1 mouse cellular context compared by ENCODE assay signal in the genomic region with DNA sequence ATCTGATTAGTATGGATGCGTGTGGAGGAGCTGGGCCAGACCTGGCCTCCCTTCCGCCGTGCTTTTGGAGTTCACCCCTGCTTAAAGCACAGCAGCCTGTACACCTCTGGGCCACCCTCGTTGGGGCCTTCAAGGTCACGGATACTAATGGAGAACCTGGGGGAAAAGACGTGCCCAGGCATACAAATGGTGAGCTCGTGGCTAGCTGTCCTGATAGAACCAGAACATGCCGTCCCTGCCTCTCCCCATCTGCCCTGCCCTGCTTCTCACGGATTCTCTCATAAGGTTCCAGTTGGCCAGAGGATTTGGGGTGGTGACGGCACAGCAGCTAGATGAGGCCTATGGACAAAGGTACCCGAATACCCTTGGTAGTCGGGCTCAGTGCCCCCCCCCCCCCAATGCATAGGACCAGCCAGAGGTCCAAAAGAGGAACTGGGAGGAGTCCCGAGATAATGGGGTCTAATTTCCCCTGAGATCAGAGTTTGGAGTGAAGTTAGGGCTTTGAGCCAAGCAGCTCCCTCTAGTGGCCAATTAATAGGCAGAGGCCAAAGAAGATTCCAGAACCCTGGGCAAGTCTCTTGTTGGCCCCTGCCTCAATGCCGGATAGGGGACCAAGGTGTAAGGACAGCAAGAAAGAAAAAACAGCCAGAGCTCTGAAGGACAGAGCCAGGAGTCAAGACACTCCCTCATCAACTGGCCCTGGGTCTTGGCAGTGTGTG.
TF ChIP-seq lines count a peak whose summit lies in the region.

No protein-coding gene starts in this region.

TF ChIP-seq in MEL, 35 proteins besides CTCF, POLR2A, EP300 and RAD21 (continued from another document):
- TF ChIP-seq BHLHE40 (IDR thresholded peaks at IDR 0.05; ENCODE audit: borderline replicate concordance, low read depth, low read length) (no peak), UBTF (IDR thresholded peaks at IDR 0.05; ENCODE audit: borderline replicate concordance, insufficient read depth, low read depth, low read length) (no peak), USF1 (IDR thresholded peaks at IDR 0.05; ENCODE audit: low read depth, low read length) (no peak), GABPA (IDR thresholded peaks at IDR 0.05; ENCODE audit: low read depth, low read length) (no peak), MXI1 (IDR thresholded peaks at IDR 0.05; ENCODE audit: low read depth, low read length) (no peak), HCFC1 (IDR thresholded peaks at IDR 0.05; ENCODE audit: low read depth, low read length) (no peak)
